ENCODE assay signal across 11 mouse cellular contexts in the genomic region with DNA sequence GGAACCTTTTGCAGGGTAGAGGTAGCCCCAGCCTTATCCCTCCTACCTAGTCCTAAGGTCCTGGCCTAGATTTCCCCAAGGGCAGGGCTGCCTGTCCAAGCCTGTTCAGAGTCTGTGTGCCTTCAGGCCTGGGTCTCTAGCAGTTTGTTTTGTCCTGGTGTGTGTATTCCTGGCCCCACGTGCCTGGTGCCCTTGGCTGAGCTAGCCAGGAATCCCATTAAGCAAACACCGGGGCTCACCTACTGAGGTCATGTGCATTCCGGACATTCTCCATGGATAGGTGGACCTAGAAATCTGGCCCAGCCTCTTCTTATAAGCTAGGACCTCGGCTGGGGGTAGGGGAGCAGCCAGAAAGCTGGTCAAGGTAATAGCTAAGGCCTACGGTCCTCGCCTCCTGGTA. TPM values are rescaled to one million over a fixed set of nuclear protein-coding genes. Genes with fewer than 3 reads are reported as not detected.
DNase-seq lines count a peak whose midpoint lies in the region; ATAC-seq and TF ChIP-seq lines count a peak whose summit lies in the region.
"Had no signal": no experiment of that assay in that cellular context is flagged by ENCODE, and none has a peak within 500 bp of the region (broad histone marks: within the 10 kb centered on the region; RNA-seq: fewer than 3 reads in every experiment).

No protein-coding gene starts in this region.

- TF ChIP-seq POLR2A in lung, adult 2 months (IDR thresholded peaks at IDR 0.05; ENCODE audit: borderline replicate concordance, extremely low read depth, low read depth, low read length): peak; percentile 21; the same call in 1 of the 2 replicates

- H3K4me3 ChIP-seq in lung, adult 2 months (replicated peaks; ENCODE audit: extremely low read depth, low read depth, low read length): no peak overlapping the region
- no peak overlapping the region for H3K4me3 ChIP-seq in neural tube, embryonic 15.5 days (replicated peaks)

- H3K4me2 ChIP-seq in neural tube, embryonic 15.5 days: no peak overlapping the region

- no peak overlapping the region for H3K27ac ChIP-seq in neural tube, embryonic 15.5 days (replicated peaks)

- 57% methylated on average over 6 of the region's 6 CpGs for WGBS in lung, adult 2 months
- WGBS in neural tube, embryonic 15.5 days: 88% methylated on average over 6 of the region's 6 CpGs

- H3K9me3 ChIP-seq in neural tube, embryonic 15.5 days (replicated peaks): no peaks in the 10 kb centered on the region

- no peak for ATAC-seq in neural tube, embryonic 15.5 days (ENCODE audit: low FRiP score)
- ATAC-seq: activated CD4-positive, CD25-positive, alpha-beta regulatory T cell, adult 4 months had no signal

- no peak for TF ChIP-seq CTCF in lung, adult 2 months (IDR thresholded peaks at IDR 0.05; ENCODE audit: insufficient read depth, low read length)

- no peaks in the 10 kb centered on the region for H3K36me3 ChIP-seq in neural tube, embryonic 15.5 days

- peak; percentile 33 for DNase-seq in testis, postnatal 10 days (ENCODE audit: low spot score)
- no peak for DNase-seq in testis, postnatal 14 days (ENCODE audit: low spot score)
- peak; percentile 86 for DNase-seq in kidney, postnatal 14 days
- DNase-seq in lung, adult 2 months: peak; percentile 65
- DNase-seq in thymus, postnatal 4 days: no peak
- DNase-seq in right cerebral cortex, postnatal 10 days (ENCODE audit: low spot score in 2 of 2): no peak
- DNase-seq in ovary, postnatal 14 days (ENCODE audit: low spot score): no peak
- DNase-seq: cerebellum, adult 11-12 months; gastrocnemius, postnatal 10 days had no signal

- H3K4me1 ChIP-seq in lung, adult 2 months (ENCODE audit: control insufficient read depth, insufficient read depth, low read length): peaks cover 8% of the 10 kb centered on the region
- peaks cover 6% of the 10 kb centered on the region for H3K4me1 ChIP-seq in neural tube, embryonic 15.5 days

- H3K9ac ChIP-seq in neural tube, embryonic 15.5 days (replicated peaks): no peak overlapping the region

- peaks cover 10% of the 10 kb centered on the region; the same call in 1 of the 2 replicates for H3K27me3 ChIP-seq in neural tube, embryonic 15.5 days (replicated peaks)

RNA-seq across cellular contexts. Expression of gene Eps8l2, which starts 1.8 kb away (rescaled TPM):
- polyA plus RNA-seq in lung, adult 2 months (2012; rRNA removed): 112 and 143 TPM in 2 replicates
- polyA plus RNA-seq in neural tube, embryonic 15.5 days (2015; fragmentation: Nextera tagmentation; extraction: Ambion mirVana): 0.23 and 10.7 TPM in 2 replicates
- polyA plus RNA-seq: activated CD4-positive, CD25-positive, alpha-beta regulatory T cell, adult 4 months had no signal

RNA-seq across cellular contexts. Expression of gene Tmem80, which starts 12.9 kb away (rescaled TPM):
- polyA plus RNA-seq in lung, adult 2 months (2012; rRNA removed): 37.2 and 49.2 TPM in 2 replicates
- polyA plus RNA-seq in neural tube, embryonic 15.5 days (2015; fragmentation: Nextera tagmentation; extraction: Ambion mirVana): 50.5 and 55.8 TPM in 2 replicates

RNA-seq across cellular contexts. Expression of gene Deaf1, which starts 13.0 kb away (rescaled TPM):
- polyA plus RNA-seq in lung, adult 2 months (2012; rRNA removed): 18.6 and 22.7 TPM in 2 replicates
- polyA plus RNA-seq in neural tube, embryonic 15.5 days (2015; fragmentation: Nextera tagmentation; extraction: Ambion mirVana): 178 and 200 TPM in 2 replicates

RNA-seq across cellular contexts. Expression of gene Drd4, which starts 48.7 kb away (rescaled TPM):
- polyA plus RNA-seq in lung, adult 2 months (2012; rRNA removed): not detected in 2 replicates
- 0.87 and 1.3 TPM in 2 replicates for polyA plus RNA-seq in neural tube, embryonic 15.5 days (2015; fragmentation: Nextera tagmentation; extraction: Ambion mirVana)
- polyA plus RNA-seq: activated CD4-positive, CD25-positive, alpha-beta regulatory T cell, adult 4 months had no signal

RNA-seq across cellular contexts. Expression of gene Taldo1, which starts 51.5 kb away (rescaled TPM):
- polyA plus RNA-seq in lung, adult 2 months (2012; rRNA removed): 145 and 204 TPM in 2 replicates
- 269 and 298 TPM in 2 replicates for polyA plus RNA-seq in neural tube, embryonic 15.5 days (2015; fragmentation: Nextera tagmentation; extraction: Ambion mirVana)

Comparison
In these comparisons a context has a peak if more than half of its experiments do, and no peak if none do; other contexts are left out.
1. DNase-seq: peak in testis, postnatal 10 days (single experiment), kidney, postnatal 14 days (single experiment) and lung, adult 2 months (single experiment); none in testis, postnatal 14 days (single experiment), thymus, postnatal 4 days (single experiment), right cerebral cortex, postnatal 10 days (0 of 2) and ovary, postnatal 14 days (single experiment).